Mouse (Mus musculus) naive thymus-derived CD4-positive, alpha-beta T cell, adult 2 months (primary cell): ENCODE results near the gene Cfap73.
A peak's percentile ranks its signal among the peaks of the same experiment; 100 is the strongest.

ENCODE experiments used
- DNase-seq: peaks from one replicate; pipeline ENCODE4 v3.0.0-alpha.2; 2011; ENCODE audit warnings: low read depth

The Cfap73 gene

DNA sequence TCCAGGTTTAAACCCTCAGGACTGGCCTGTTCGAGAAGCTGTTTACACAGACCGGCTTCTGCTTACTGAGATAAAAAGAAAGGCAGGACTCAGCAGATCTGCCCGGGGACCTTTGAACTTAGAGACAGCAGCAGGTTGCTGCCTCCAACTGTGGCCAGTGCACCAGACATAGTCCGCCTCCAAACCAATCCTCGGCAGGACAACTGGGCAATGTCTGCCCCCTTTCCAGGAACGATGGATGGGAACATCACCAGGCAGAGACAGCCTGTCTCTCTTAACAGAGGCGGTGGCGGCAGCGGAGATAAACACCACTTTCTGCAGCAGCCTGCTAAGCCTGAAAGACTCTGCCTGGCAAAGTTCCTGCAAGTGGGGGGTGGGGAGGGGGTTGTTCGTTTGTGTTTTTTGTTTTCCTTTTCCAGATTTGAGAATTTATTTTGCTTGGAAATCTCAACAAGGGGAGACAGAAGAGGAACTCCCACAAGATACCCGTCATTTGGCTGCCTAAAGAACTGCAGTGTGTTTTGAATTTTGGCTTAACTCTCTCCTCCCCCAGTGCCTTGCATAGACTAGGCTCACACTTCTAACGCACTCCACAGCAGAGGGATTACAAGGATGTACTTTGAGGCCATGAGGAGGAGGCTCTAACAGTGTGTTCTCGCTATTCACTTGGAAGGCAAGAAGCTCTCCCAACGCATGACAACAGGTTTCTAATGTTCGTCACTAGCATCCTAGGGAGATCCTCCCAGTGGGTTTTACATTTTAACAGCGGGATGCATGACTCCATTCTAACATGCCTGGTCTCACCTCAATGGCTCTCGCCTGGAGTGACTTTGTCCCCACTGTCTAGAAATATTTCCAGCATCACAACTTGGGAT, 47.1 kb downstream of the Cfap73 start:
- DNase-seq, result no peak

DNA sequence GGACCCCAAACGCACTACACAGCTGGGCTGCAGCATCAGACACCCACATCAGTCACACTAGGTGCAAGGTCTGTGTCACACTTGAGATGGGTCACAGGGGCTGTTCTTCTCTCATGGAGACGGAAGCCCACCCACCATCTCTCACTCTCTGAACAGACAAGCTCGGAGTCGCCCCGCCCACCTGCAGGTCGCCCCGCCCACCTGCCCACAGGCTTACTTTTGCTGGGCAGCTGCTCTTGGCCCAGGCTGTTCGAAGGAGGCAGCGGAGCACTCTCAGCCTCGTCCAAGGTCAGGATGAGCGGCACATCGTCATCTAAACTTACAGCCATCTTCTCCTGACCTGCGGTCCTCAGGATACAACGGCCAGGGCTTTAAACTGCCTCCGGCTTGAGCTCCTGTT, 49.1 kb downstream of the Cfap73 start:
- no peak for DNase-seq

DNA sequence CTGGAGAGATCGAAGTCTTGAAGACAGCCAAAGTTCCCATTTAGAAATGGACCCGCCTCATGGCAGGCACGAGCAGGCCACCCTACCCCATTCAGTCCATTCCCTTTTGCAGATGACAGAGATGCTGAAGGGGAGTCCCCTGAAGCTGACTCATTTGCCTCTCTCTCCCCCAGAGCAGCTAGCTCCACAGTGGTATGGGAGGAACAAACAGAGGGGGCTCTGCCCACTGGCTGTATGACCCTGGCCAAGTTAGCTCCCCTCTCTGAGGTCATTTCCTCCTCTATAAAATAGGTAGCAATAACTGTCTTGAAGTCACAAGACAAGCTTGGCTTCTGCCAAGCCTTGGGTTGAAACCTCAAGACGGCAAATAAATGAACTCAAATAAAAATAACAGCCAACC, 50.5 kb downstream of the Cfap73 start:
- DNase-seq, result no peak

DNA sequence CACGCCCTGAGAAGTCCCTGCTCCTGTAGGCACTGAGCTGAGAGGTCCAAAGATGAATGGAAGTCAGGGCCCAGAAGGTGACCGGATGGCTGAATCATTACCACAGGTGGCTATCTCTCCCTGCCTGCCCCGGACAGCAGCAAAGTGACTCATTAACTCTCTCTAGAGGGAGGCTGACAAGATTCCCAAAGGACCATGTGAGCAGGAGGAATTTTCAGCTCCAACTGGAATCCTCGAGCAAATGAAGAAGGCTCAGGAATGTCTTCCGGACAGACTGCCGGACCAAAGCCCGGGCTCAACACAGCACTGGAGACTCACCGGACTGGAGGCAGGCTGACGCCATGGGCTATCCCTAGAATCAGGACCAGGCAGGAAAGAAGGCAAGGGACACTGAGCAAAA, 52.0 kb downstream of the Cfap73 start:
- DNase-seq, result no peak

DNA sequence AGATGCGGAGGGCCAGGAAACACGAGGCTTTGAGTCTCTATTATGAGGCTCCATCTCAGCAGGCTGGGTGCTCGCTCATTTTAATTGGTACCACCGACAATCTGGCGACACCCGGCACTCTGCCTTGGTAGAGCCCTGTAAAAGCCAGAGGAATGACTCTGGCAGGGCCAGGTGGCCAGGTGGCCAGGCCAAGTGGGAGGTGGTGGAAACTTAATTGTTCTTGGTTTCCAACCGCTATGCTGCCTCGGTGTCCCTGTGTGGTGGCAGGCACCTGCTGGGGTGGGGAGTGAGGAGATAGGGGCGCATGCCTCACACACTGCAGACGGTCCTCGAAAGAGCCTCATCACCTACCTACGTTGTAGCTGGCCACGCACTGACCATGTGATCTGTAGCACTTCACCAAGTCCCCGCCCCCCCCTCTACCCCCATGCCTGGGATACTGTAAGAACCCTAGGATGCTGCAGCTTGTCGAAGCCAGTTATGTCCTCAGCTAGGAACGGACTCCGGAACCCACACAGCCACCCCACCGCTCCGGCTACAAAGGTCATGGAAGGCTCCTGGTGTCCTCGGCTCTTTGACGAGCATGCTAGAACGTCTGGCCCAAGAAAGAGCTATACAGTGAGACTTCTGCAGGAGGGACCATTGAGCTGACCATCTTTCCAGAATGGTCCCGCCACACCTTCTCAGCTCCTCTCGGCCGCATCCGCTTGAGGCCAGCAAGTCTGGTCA, 54.0 kb downstream of the Cfap73 start:
- DNase-seq, result no peak

DNA sequence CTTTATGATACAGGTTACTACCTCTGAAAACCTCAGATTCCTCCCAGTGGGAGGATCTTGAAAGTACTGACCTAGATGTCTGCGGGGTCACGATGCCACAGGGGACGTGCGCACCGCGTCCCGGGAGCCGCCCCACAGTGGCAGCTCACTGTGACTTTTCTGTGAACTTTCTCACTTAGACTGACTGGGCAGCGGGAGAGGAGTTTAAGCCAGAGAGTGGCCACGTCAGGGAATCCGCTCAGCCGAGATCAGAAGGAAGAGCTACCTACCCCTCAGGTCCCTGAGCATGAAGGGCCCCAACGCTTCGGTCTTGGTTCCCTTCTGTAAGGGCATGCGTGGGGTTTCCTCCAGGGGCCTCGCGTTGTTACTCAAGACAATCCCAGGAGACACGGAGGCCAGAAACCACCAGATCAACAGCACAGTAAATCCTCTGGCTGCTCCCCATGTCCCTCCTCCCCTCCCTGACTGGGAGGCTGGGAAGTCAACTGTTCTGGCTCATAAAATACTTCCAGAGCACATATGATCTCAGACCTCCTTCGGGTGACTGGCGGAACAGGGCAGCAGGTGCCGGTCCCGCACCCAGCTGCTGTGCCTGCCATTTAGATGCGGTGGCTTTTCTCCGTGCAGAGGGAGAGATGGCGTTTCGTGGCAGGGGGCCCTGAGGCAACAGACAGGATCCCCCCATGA, 54.7 kb downstream of the Cfap73 start:
- DNase-seq, result peak; percentile 59

DNA sequence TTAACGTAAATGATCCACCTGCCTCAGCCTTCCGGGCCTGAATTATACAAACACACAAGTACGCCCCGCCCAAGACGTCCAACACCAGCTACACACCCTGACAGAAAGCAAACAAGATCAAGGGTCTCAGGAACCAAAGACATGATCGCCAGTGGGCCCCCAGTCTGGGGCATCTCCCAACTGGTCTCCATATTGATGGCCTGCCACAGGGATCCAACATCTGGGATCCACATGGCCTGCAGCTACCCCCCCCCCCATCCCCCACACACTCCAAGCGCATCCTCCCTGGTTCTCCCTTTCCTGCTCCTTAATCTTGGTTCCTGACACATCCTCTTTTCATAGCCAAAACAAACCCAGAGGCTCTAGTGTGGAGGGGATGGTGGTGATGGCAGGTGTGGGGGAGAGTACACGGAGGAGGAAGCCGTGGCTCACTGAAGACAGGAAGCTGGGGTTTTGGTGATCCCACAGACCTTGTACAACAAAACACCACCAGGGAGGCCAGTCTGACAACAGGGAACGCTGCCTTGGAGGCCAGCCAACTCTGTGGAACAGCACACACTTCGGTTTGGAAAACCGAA, 55.4 kb downstream of the Cfap73 start:
- DNase-seq, result peak; percentile 82
